Mouse (Mus musculus): Measurements from ENCODE around the gene Grin2d.

Grin2d gene

GRCm38 (mm10) chr7:45812921-45813320, 65.3 kb downstream of the Grin2d start:
- intact Hi-C loops (cut with DNase I) = loop anchor here (1.0 kb wide), 1 partner anchor 11 kb away; no protein-coding TSS in a partner anchor

GRCm38 (mm10) chr7:45809276-45810075, 68.7 kb downstream of the Grin2d start:
- intact Hi-C loops (cut with DNase I) = loop anchor here (10.0 kb wide), 1 partner anchor 125 kb away; no protein-coding TSS in a partner anchor

- intact Hi-C loops (cut with DNase I) = loop anchor here (10.0 kb wide), 1 partner anchor 126 kb away; no protein-coding TSS in a partner anchor
Measured at GRCm38 (mm10) chr7:45808471-45808870, 69.7 kb downstream of the Grin2d start.

- intact Hi-C loops (cut with DNase I) = loop anchor here (10.0 kb wide), 1 partner anchor 129 kb away; no protein-coding TSS in a partner anchor
Measured at GRCm38 (mm10) chr7:45805941-45806340, 72.2 kb downstream of the Grin2d start.

GRCm38 (mm10) chr7:45802551-45802950, 75.6 kb downstream of the Grin2d start:
- intact Hi-C loops (cut with DNase I) = loop anchor here (1.0 to 10.0 kb wide), 2 partner anchors 11 to 132 kb away; no protein-coding TSS in a partner anchor

GRCm38 (mm10) chr7:45801348-45801747, 76.8 kb downstream of the Grin2d start:
- intact Hi-C loops (cut with DNase I) = loop anchor here (1.0 to 10.0 kb wide), 2 partner anchors 62 to 133 kb away; no protein-coding TSS in a partner anchor

GRCm38 (mm10) chr7:45800546-45801204, 77.5 kb downstream of the Grin2d start:
- intact Hi-C loops (cut with DNase I) = loop anchor here (1.0 to 10.0 kb wide), 2 partner anchors 61 to 134 kb away; no protein-coding TSS in a partner anchor

GRCm38 (mm10) chr7:45800001-45800400, 78.2 kb downstream of the Grin2d start:
- intact Hi-C loops (cut with DNase I) = loop anchor here (10.0 kb wide), 1 partner anchor 135 kb away; no protein-coding TSS in a partner anchor

- intact Hi-C loops (cut with DNase I) = no loop called here
Measured at GRCm38 (mm10) chr7:45798931-45799330, 79.2 kb downstream of the Grin2d start.

GRCm38 (mm10) chr7:45798511-45798836, 79.7 kb downstream of the Grin2d start:
- intact Hi-C loops (cut with DNase I) = no loop called here

GRCm38 (mm10) chr7:45797661-45798510, 80.3 kb downstream of the Grin2d start:
- intact Hi-C loops (cut with DNase I) = no loop called here

GRCm38 (mm10) chr7:45796950-45797349, 81.2 kb downstream of the Grin2d start:
- intact Hi-C loops (cut with DNase I) = no loop called here

- intact Hi-C loops (cut with DNase I) = no loop called here
Measured at GRCm38 (mm10) chr7:45794971-45795370, 83.2 kb downstream of the Grin2d start.

GRCm38 (mm10) chr7:45793969-45794585, 84.1 kb downstream of the Grin2d start:
- intact Hi-C loops (cut with DNase I) = no loop called here

- intact Hi-C loops (cut with DNase I) = no loop called here
Measured at GRCm38 (mm10) chr7:45793240-45793639, 84.9 kb downstream of the Grin2d start.

GRCm38 (mm10) chr7:45791756-45792490, 86.3 kb downstream of the Grin2d start:
- intact Hi-C loops (cut with DNase I) = no loop called here

GRCm38 (mm10) chr7:45790721-45791120, 87.5 kb downstream of the Grin2d start:
- intact Hi-C loops (cut with DNase I) = no loop called here

GRCm38 (mm10) chr7:45787642-45788041, 90.5 kb downstream of the Grin2d start:
- intact Hi-C loops (cut with DNase I) = no loop called here

GRCm38 (mm10) chr7:45786661-45787413, 91.3 kb downstream of the Grin2d start:
- intact Hi-C loops (cut with DNase I) = no loop called here
